Mouse (Mus musculus) cerebellum, adult (tissue): ENCODE measurements at regions not wholly inside any gene's neighbourhood (a gene's known extent, or its start where the extent isn't known, plus 50 kb on each side); places are given as distances from the start of the nearest gene placed in this dataset.
A peak's percentile ranks its signal among the peaks of the same experiment; 100 is the strongest.

Experiments
- ATAC-seq: cut with Nextera tagmentation; 2 replicates; pipeline ENCODE4 v1.9.2; 2017; ENCODE audit warnings: mild to moderate bottlenecking, moderate library complexity, mixed read lengths; ENCODE audit not compliant: insufficient number of reproducible peaks, low FRiP score, low TSS enrichment

GRCm38 (mm10) chr2:133020173-133020837 lies 74.6 kb upstream of the Fermt1 start:
- peak; percentile 70 for ATAC-seq

- ATAC-seq: no peak
Observed at GRCm38 (mm10) chr2:133021244-133021643, 75.5 kb upstream of the Fermt1 start.

- ATAC-seq: no peak
Observed at GRCm38 (mm10) chr2:133027038-133027437, 81.3 kb upstream of the Fermt1 start.

DNA sequence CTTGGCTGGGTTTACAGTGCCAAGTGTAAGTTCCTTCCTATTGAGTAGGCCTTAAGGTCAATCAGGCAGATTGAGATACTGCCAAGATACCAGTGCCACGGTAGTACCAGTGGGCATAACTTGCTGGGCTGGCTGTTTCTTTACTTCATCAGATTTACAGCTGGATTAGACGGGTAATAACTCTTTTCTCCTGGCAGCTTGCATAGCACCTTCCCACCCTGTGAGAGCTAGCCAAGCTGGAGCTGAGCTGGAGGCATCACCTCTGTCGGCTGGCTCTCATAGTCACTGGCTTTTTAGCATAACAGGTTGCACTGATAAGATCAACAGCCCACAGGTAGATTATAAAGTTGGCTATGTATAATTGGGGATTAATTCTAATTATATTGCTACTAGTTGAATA lies 89.7 kb upstream of the Fermt1 start:
- ATAC-seq: no peak

GRCm38 (mm10) chr2:133040708-133041107 lies 95.0 kb upstream of the Fermt1 start:
- no peak for ATAC-seq

GRCm38 (mm10) chr2:133077698-133078356 lies 132.1 kb upstream of the Fermt1 start:
- no peak for ATAC-seq

DNA sequence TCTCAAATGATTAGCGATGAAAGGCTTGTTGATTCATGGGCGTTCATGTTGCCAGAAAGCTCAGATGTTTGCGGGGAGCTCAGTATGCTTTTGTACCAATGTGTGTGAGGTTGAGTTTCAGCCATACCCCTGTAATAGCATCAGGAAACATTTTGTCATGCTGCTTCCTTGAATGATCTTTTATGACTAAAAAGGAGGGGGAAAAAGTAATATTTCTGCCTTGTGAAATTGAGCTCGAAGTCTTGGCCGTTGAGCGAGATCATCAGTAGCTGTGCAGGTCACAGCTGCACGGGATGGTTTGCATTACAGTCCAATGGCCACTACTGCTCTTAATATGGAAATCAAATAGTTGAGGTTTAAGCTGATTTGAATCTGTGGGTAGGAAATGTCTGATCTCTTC lies 145.3 kb upstream of the Fermt1 start:
- ATAC-seq: no peak

GRCm38 (mm10) chr2:133113642-133114041 lies 167.9 kb upstream of the Fermt1 start:
- ATAC-seq: 0 out of 2 replicates have a peak, but pooled peaks have one; percentile 45

DNA sequence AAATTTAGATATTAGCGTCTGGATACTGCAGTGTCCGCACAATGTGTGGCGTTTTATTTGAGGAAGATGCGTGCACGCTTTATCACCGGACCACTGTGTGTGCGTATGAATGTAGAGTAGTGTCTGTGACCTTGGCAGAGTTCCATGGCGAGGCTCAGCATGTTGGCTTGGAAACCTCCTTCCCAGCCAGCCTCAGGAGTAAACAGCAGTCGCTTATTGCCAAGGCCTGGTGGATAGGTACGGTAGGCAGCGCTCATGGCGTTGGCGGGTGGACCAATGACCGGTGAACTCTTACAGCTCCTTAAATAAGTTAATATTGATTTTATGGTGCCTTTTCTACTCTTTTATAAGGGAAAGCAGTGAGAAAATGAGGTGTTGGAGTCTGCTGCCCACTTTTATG lies 172.9 kb upstream of the Fermt1 start:
- ATAC-seq: no peak

DNA sequence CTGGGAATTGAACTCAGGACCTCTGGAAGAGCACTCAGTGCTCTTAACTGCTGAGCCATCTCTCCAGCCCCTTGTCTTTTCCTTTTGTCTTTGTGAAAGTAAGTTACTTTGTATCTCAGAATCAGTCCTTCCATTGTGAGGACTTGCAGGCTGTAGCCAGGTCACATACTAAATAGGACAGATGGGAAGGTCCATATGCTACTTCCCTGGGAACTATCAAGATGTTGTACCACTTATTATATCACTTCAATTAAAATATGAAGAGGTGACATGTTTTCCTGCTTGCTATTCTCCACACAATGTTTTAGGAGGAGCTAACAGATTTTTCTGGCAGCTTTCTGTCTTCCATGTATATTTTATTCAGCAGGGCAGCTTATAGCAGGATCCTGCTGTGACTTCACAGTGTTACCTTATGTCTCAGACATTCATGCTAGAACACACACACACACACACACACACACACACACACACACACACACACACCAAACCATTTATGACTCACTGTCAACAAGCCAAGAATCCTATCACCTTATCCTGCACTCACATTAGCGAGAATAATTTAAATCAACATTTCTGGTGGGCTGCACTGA lies 179.6 kb upstream of the Fermt1 start:
- ATAC-seq: no peak

DNA sequence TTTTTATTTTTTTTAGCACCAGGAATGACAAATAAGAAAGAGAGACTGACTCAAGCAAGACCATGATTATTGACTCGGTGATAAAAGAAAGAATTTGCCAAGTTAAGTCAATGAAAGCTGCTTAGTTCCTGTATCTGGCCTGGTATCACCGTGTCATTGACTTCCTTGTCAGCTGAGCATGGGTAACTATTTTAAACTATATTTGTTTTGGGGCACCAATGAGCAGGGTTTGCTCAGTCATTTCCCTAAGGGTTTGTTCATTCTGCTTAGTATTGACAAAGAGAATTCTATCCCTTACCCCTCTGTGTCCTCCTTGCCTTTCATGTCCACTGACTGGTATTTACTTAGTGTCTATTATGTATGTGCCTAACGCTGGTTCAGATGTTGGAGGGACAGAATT lies 189.2 kb upstream of the Fermt1 start:
- ATAC-seq: no peak

GRCm38 (mm10) chr2:133138877-133139276 lies 193.2 kb upstream of the Fermt1 start:
- no peak for ATAC-seq

- ATAC-seq: no peak
Observed at GRCm38 (mm10) chr2:133141341-133142035, 195.8 kb upstream of the Fermt1 start.

- ATAC-seq: no peak
Observed at GRCm38 (mm10) chr2:133152461-133152860, 206.8 kb upstream of the Fermt1 start.

DNA sequence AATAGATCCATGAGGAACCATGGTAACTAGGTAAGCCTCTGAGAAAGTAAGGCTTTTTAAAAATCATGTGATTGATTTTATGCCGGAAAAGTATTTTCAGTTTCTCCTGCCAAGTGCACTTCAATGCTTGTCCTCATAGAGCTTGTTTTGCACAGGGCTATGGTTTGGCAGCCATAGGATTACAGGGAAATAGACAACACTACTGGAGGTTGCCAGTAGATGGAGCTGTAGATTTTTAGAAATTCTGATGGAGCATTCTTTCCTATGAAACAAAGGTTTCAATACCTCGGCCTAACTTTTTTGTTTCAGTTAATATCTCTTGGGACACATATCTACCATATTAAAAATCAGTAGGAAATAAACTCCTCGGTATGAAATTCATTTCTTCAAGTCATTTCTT lies 210.8 kb upstream of the Fermt1 start:
- ATAC-seq: no peak

DNA sequence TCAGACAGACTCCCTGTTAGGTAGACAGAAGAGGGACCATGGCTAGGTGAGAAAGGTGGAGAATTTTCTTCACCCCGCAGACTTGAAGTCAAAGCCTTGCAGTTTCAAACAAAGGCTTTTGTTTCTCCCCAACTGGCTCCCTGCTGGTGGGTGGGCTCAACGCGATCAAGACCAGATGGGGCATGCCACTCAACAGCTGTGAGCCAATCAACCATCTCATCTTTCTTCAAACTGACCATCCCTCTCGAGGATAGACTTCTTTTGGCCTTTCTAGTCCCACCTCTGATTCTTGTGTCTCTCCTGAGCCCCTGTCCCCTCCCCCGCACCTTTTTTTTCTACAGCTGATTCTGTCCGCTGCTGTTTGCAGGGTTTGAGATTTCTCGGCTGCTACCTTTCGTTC lies 212.5 kb upstream of the Fermt1 start:
- no peak for ATAC-seq

- no peak for ATAC-seq
Observed at GRCm38 (mm10) chr2:133159398-133159797, 213.7 kb upstream of the Fermt1 start.

- no peak for ATAC-seq
Observed at GRCm38 (mm10) chr2:133176411-133176810, 230.7 kb upstream of the Fermt1 start.

DNA sequence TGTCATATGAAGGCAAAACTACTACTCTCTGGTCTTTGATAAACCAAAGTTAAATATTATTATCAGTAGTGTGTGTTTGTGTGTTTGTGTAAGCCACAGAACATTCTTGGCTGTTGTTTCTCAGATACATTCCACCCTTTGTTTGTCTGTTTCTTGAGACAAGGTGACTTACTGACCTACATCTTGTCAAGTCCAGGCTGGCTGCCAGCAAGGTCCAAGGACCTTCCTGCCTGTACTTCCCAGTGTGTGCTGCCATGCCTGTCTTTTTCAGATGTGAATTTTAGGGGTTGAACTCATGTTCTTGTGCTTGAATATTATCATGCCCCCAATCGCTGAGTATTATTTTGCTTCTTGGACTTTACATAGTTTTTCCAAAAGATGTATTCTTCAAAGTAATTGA lies 235.5 kb upstream of the Fermt1 start:
- ATAC-seq: no peak

GRCm38 (mm10) chr2:133182920-133183319 lies 237.2 kb upstream of the Fermt1 start:
- no peak for ATAC-seq

DNA sequence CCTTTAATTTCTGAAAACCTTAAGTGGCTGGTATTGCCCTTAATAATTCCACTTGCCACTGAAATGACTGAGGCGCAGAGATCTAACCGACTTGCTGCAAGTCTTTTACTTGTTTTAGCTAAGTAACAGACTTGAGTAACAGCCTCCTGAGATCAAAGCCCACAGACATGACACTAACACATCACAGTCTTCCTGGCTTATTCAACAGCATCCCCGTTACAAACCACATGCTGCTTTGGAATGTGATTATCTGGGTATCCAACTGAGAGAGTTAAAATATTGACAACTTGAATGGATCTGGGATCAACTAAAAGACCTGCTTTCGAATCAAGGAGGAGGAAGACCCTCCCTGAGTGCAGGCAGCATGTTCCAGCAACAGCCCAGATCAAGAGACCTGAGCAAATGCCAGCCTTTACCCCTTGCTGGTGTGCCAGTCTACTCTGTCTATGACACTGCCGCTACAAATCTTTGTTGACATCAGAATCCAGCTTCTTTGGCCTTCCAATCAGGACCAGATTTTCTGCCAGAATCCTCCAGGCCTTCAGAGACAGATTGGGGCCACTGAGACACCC lies 258.7 kb upstream of the Fermt1 start:
- no peak for ATAC-seq
